Mouse (Mus musculus) heart, embryonic 16.5 days (tissue): ENCODE results near the gene Tspan9. TPM values are rescaled to one million over a fixed set of nuclear protein-coding genes. Genes with fewer than 3 reads are reported as not detected.

ENCODE experiments used
- ATAC-seq: fragments of 200-750 bp; cut with Nextera tagmentation; replicated peaks from 2 replicates; pipeline ENCODE4 v1.8.0; 2017; ENCODE audit warnings: moderate number of reproducible peaks; ENCODE audit not compliant: insufficient read depth, low FRiP score; ENCODE audit errors: extremely low read depth
- H3K27ac ChIP-seq: fragments of 300-500 bp; sonication (generic); 2 replicates; pipeline ENCODE4 v1.5.1; 2014; ENCODE audit warnings: mild to moderate bottlenecking, low read length, control low read depth, moderate library complexity
- H3K27me3 ChIP-seq: fragments of 300-500 bp; sonication (generic); 2 replicates; pipeline ENCODE4 v1.6.1; 2014; ENCODE audit warnings: low read length, mixed read lengths; ENCODE audit not compliant: control insufficient read depth, insufficient read depth
- H3K36me3 ChIP-seq: fragments of 300-500 bp; sonication (generic); 2 replicates; pipeline ENCODE4 v1.6.1; 2014; ENCODE audit not compliant: control insufficient read depth, insufficient read depth
- H3K4me1 ChIP-seq: fragments of 300-500 bp; sonication (generic); 2 replicates; pipeline ENCODE4 v1.6.1; 2014; ENCODE audit warnings: low read length, mixed read lengths; ENCODE audit not compliant: control insufficient read depth, insufficient read depth
- H3K4me2 ChIP-seq: fragments of 300-500 bp; sonication (generic); 2 replicates; pipeline ENCODE4 v1.6.1; 2014; ENCODE audit warnings: low read depth, mild to moderate bottlenecking, control low read depth, low read length
- H3K4me3 ChIP-seq: fragments of 300-500 bp; sonication (generic); 2 replicates; pipeline ENCODE4 v1.5.1; 2014; ENCODE audit warnings: mild to moderate bottlenecking, control low read depth, low read length
- H3K9ac ChIP-seq: fragments of 300-500 bp; sonication (generic); 2 replicates; pipeline ENCODE4 v1.6.1; 2014; ENCODE audit warnings: low read length, control low read depth
- H3K9me3 ChIP-seq: fragments of 300-500 bp; sonication (generic); replicated peaks from 2 replicates; pipeline ENCODE4 v1.6.1; 2016; ENCODE audit warnings: low read length; ENCODE audit not compliant: control insufficient read depth
- WGBS: fragments of 180-500 bp; shearing (Covaris S2); extraction: QIAGEN DNeasy Blood & Tissue Kit; methylation state at CpG from one replicate; pipeline ENCODE4 v1.1.7; 2014; 5-methylcytosine and 5-hydroxymethylcytosine counted together
- polyA plus RNA-seq: library from polyadenylated mRNA; unstranded; fragments of >200 nt; fragmentation: Nextera tagmentation; extraction: Ambion mirVana; gene quantifications from 2 replicates; pipeline ENCODE4 v1.2.1, GENCODE M21; 2015

Gene Tspan9
- polyA plus RNA-seq, 1 experiment from 2014 or later: 138 TPM

GRCm38 (mm10) chr6:128135459-128135858 is 7.9 kb downstream of the Tspan9 start:
- no peaks in the 10 kb centered on the region for H3K36me3 ChIP-seq
- no peaks in the 10 kb centered on the region for H3K27me3 ChIP-seq
- WGBS: 62% methylated on average over 5 of the region's 5 CpGs
- H3K4me3 ChIP-seq: no peak overlapping the region
- H3K4me2 ChIP-seq: no peak overlapping the region
- ATAC-seq: no peak
- no peak overlapping the region for H3K27ac ChIP-seq
- H3K9me3 ChIP-seq: no peaks in the 10 kb centered on the region
- H3K4me1 ChIP-seq: peaks cover 40% of the 10 kb centered on the region
- H3K9ac ChIP-seq: no peak overlapping the region

- Histone ChIP-seq H3K4me3 (no peak overlapping the region), H3K4me2 (no peak overlapping the region), H3K9me3 (no peaks in the 10 kb centered on the region), H3K27ac (peak overlapping the region; percentile 82; the same call in 1 of the 2 replicates), H3K27me3 (no peaks in the 10 kb centered on the region), H3K4me1 (peaks cover 39% of the 10 kb centered on the region), H3K36me3 (no peaks in the 10 kb centered on the region), H3K9ac (no peak overlapping the region)
- ATAC-seq: no peak
- 72% methylated on average over 5 of the region's 5 CpGs for WGBS
These were observed 8.4 kb downstream of the Tspan9 start for GRCm38 (mm10) chr6:128135006-128135405.

- no peaks in the 10 kb centered on the region for H3K36me3 ChIP-seq
- peak overlapping the region; percentile 30; the same call in 1 of the 2 replicates for H3K4me2 ChIP-seq
- 31% methylated on average over 8 of the region's 8 CpGs for WGBS
- no peak for ATAC-seq
- H3K9me3 ChIP-seq: no peaks in the 10 kb centered on the region
- peaks cover 43% of the 10 kb centered on the region for H3K4me1 ChIP-seq
- peak overlapping the region; percentile 54 for H3K9ac ChIP-seq
- H3K4me3 ChIP-seq: no peak overlapping the region
- H3K27ac ChIP-seq: peak overlapping the region; percentile 82
- H3K27me3 ChIP-seq: no peaks in the 10 kb centered on the region
These were observed 9.0 kb downstream of the Tspan9 start for GRCm38 (mm10) chr6:128134196-128134924.

GRCm38 (mm10) chr6:128133679-128134191 is 9.7 kb downstream of the Tspan9 start:
- Histone ChIP-seq H3K9ac (peak overlapping the region; percentile 54), H3K36me3 (no peaks in the 10 kb centered on the region), H3K9me3 (no peaks in the 10 kb centered on the region), H3K4me2 (peak overlapping the region; percentile 30; the same call in 1 of the 2 replicates), H3K27ac (peak overlapping the region; percentile 82), H3K4me3 (no peak overlapping the region), H3K4me1 (peaks cover 43% of the 10 kb centered on the region), H3K27me3 (no peaks in the 10 kb centered on the region)
- no peak for ATAC-seq
- WGBS: 61% methylated on average over 10 of the region's 10 CpGs

GRCm38 (mm10) chr6:128132581-128132980 is 10.8 kb downstream of the Tspan9 start:
- Histone ChIP-seq H3K27ac (peak overlapping the region; percentile 64), H3K4me1 (peaks cover 43% of the 10 kb centered on the region)

GRCm38 (mm10) chr6:128131390-128131789 is 12.0 kb downstream of the Tspan9 start:
- WGBS: 62% methylated on average over 2 of the region's 2 CpGs
- Histone ChIP-seq H3K4me1 (peaks cover 40% of the 10 kb centered on the region), H3K36me3 (no peaks in the 10 kb centered on the region), H3K4me2 (no peak overlapping the region), H3K4me3 (no peak overlapping the region), H3K9me3 (no peaks in the 10 kb centered on the region), H3K27me3 (no peaks in the 10 kb centered on the region), H3K9ac (no peak overlapping the region), H3K27ac (no peak overlapping the region)
- ATAC-seq: no peak

More at GRCm38 (mm10) chr6:128132581-128132980, 10.8 kb downstream of the Tspan9 start:
- Histone ChIP-seq H3K4me2 (no peak overlapping the region), H3K27me3 (no peaks in the 10 kb centered on the region), H3K9me3 (no peaks in the 10 kb centered on the region), H3K36me3 (no peaks in the 10 kb centered on the region), H3K9ac (no peak overlapping the region), H3K4me3 (no peak overlapping the region)
- peak; percentile 30; the same call in 1 of the 2 replicates for ATAC-seq
- 67% methylated on average over 6 of the region's 6 CpGs for WGBS

GRCm38 (mm10) chr6:128130686-128131085 is 12.7 kb downstream of the Tspan9 start:
- H3K27me3 ChIP-seq: no peaks in the 10 kb centered on the region
- H3K9ac ChIP-seq: no peak overlapping the region
- no peak overlapping the region for H3K4me3 ChIP-seq
- 87% methylated on average over 4 of the region's 4 CpGs for WGBS
- H3K9me3 ChIP-seq: no peaks in the 10 kb centered on the region
- H3K36me3 ChIP-seq: no peaks in the 10 kb centered on the region
- ATAC-seq: no peak
- no peak overlapping the region for H3K27ac ChIP-seq
- H3K4me1 ChIP-seq: peaks cover 35% of the 10 kb centered on the region
- no peak overlapping the region for H3K4me2 ChIP-seq

GRCm38 (mm10) chr6:128129382-128129781 is 14.0 kb downstream of the Tspan9 start:
- WGBS: 67% methylated on average over 5 of the region's 5 CpGs
- H3K9me3 ChIP-seq: no peaks in the 10 kb centered on the region
- ATAC-seq: no peak

GRCm38 (mm10) chr6:128127312-128127711 is 16.1 kb downstream of the Tspan9 start:
- H3K4me3 ChIP-seq: no peak overlapping the region

More at GRCm38 (mm10) chr6:128129382-128129781, 14.0 kb downstream of the Tspan9 start:
- Histone ChIP-seq H3K4me1 (peaks cover 37% of the 10 kb centered on the region), H3K4me3 (no peak overlapping the region), H3K4me2 (no peak overlapping the region), H3K36me3 (no peaks in the 10 kb centered on the region), H3K9ac (no peak overlapping the region), H3K27me3 (no peaks in the 10 kb centered on the region), H3K27ac (no peak overlapping the region)

More at GRCm38 (mm10) chr6:128127312-128127711, 16.1 kb downstream of the Tspan9 start:
- 72% methylated on average over 3 of the region's 3 CpGs for WGBS
- H3K4me1 ChIP-seq: peaks cover 39% of the 10 kb centered on the region
- H3K9ac ChIP-seq: no peak overlapping the region
- no peaks in the 10 kb centered on the region for H3K36me3 ChIP-seq
- no peaks in the 10 kb centered on the region for H3K9me3 ChIP-seq
- ATAC-seq: no peak
- no peaks in the 10 kb centered on the region for H3K27me3 ChIP-seq
- H3K27ac ChIP-seq: no peak overlapping the region
- no peak overlapping the region for H3K4me2 ChIP-seq
